Mouse (Mus musculus): ENCODE data around the gene Slc8b1.
"Not testable (repeated sequence)": the region's sequence is repeated elsewhere in the genome, so short reads cannot be mapped to it uniquely, and the experiment has no call there.

Slc8b1 gene

GRCm38 (mm10) chr5:120497071-120497470, 13.9 kb upstream of the Slc8b1 start:
- DNase-seq: no peak

- no peak for DNase-seq
These were observed 11.8 kb upstream of the Slc8b1 start for GRCm38 (mm10) chr5:120499202-120499601.

GRCm38 (mm10) chr5:120500609-120501008, 10.4 kb upstream of the Slc8b1 start:
- DNase-seq: not testable (repeated sequence)

- DNase-seq: no peak
These were observed 8.8 kb upstream of the Slc8b1 start for GRCm38 (mm10) chr5:120502147-120502621.

- peak; percentile 33 for DNase-seq
These were observed 8.3 kb upstream of the Slc8b1 start for GRCm38 (mm10) chr5:120502675-120503143.

- peak; percentile 61 for DNase-seq
These were observed 7.7 kb upstream of the Slc8b1 start, which contains the start of gene Plbd2 for GRCm38 (mm10) chr5:120503144-120503795. Gene Plbd2 (minus strand): TSS chr5:120503625.

GRCm38 (mm10) chr5:120505368-120505767, 5.6 kb upstream of the Slc8b1 start:
- peak; percentile 79 for DNase-seq

- DNase-seq: no peak
These were observed 5.2 kb upstream of the Slc8b1 start for GRCm38 (mm10) chr5:120505781-120506180.

- DNase-seq: no peak
These were observed 4.5 kb upstream of the Slc8b1 start for GRCm38 (mm10) chr5:120506490-120506889.

GRCm38 (mm10) chr5:120507311-120507710, 3.7 kb upstream of the Slc8b1 start:
- no peak for DNase-seq

GRCm38 (mm10) chr5:120511643-120512220, 764 bp downstream of the Slc8b1 start:
- no peak for DNase-seq

- DNase-seq: peak; percentile 39
These were observed 2.1 kb downstream of the Slc8b1 start for GRCm38 (mm10) chr5:120512911-120513555.

GRCm38 (mm10) chr5:120514031-120514677, 3.2 kb downstream of the Slc8b1 start:
- DNase-seq: no peak

GRCm38 (mm10) chr5:120514754-120515153, 3.8 kb downstream of the Slc8b1 start:
- DNase-seq: peak; percentile 29

- DNase-seq: no peak
These were observed 4.5 kb downstream of the Slc8b1 start for GRCm38 (mm10) chr5:120515451-120515850.

- peak; percentile 85 for DNase-seq
These were observed 5.4 kb downstream of the Slc8b1 start for GRCm38 (mm10) chr5:120516221-120516984.

- peak; percentile 46 for DNase-seq
These were observed 6.6 kb downstream of the Slc8b1 start for GRCm38 (mm10) chr5:120517552-120517951.

GRCm38 (mm10) chr5:120522649-120523048, 11.7 kb downstream of the Slc8b1 start:
- DNase-seq: no peak

GRCm38 (mm10) chr5:120524736-120525135, 13.8 kb downstream of the Slc8b1 start:
- no peak for DNase-seq

- DNase-seq: no peak
These were observed 14.8 kb downstream of the Slc8b1 start for GRCm38 (mm10) chr5:120525737-120526136.

GRCm38 (mm10) chr5:120526311-120526710, 15.3 kb downstream of the Slc8b1 start:
- DNase-seq: no peak

- DNase-seq: no peak
These were observed 16.5 kb downstream of the Slc8b1 start for GRCm38 (mm10) chr5:120527296-120527964.

Measured in kidney, adult 11 months (tissue).